Comparison of ENCODE assay signal across 19 mouse cellular contexts in genomic region chr12:68577453-68577852, GRCm38 (mm10).
DNase-seq lines count a peak whose midpoint lies in the region; ATAC-seq and TF ChIP-seq lines count a peak whose summit lies in the region.
"Had no signal": no experiment of that assay in that cellular context is flagged by ENCODE, and none has a peak within 500 bp of the region (broad histone marks: within the 10 kb centered on the region; RNA-seq: fewer than 3 reads in every experiment).

No protein-coding gene starts in this region.

- peak; percentile 11 for DNase-seq in heart, adult 11 months
- DNase-seq in heart, postnatal 10 days = no peak
- peak; percentile 67 for DNase-seq in brain, embryonic 14.5 days (ENCODE audit: low read depth)
- DNase-seq in urinary bladder, adult 2 months (ENCODE audit: low spot score) = no peak
- DNase-seq in heart, adult 8-10 months (ENCODE audit: low spot score) = no peak
- no peak for DNase-seq in lung, postnatal 36 days
- DNase-seq: adrenal gland, postnatal 36 days; kidney, adult 11 months; kidney, postnatal 25 days; right cerebral cortex, postnatal 25 days; thymus, postnatal 25 days had no signal

- H3K4me1 ChIP-seq in forebrain, embryonic 16.5 days (replicated peaks; ENCODE audit: control insufficient read depth, insufficient read depth, low read length) = 0 out of 2 replicates have a peak, but pooled peaks cover 3% of the 10 kb centered on the region
- H3K4me1 ChIP-seq in midbrain, embryonic 12.5 days = no peaks in the 10 kb centered on the region
- H3K4me1 ChIP-seq: heart, embryonic 13.5 days; limb, embryonic 13.5 days had no signal

- TF ChIP-seq POLR2A in brain, embryonic 14.5 days (IDR thresholded peaks at IDR 0.05; ENCODE audit: borderline replicate concordance, extremely low read depth, insufficient read depth, insufficient read length, poor library complexity, severe bottlenecking) = no peak

- no peaks in the 10 kb centered on the region for H3K9me3 ChIP-seq in forebrain, embryonic 16.5 days (ENCODE audit: control insufficient read depth, low read length)
- H3K9me3 ChIP-seq in midbrain, embryonic 12.5 days = no peaks in the 10 kb centered on the region
- H3K9me3 ChIP-seq: heart, embryonic 13.5 days; limb, embryonic 13.5 days had no signal

- no peaks in the 10 kb centered on the region for H3K36me3 ChIP-seq in forebrain, embryonic 16.5 days (ENCODE audit: control insufficient read depth, insufficient read depth)
- no peaks in the 10 kb centered on the region for H3K36me3 ChIP-seq in midbrain, embryonic 12.5 days
- H3K36me3 ChIP-seq: heart, embryonic 13.5 days; limb, embryonic 13.5 days had no signal

- 54% methylated on average over 6 of the region's 6 CpGs for WGBS in forebrain, embryonic 16.5 days
- 40% methylated on average over 6 of the region's 6 CpGs for WGBS in midbrain, embryonic 12.5 days

- H3K4me2 ChIP-seq in forebrain, embryonic 16.5 days (ENCODE audit: low read length) = no peak overlapping the region
- no peak overlapping the region for H3K4me2 ChIP-seq in midbrain, embryonic 12.5 days (replicated peaks)
- H3K4me2 ChIP-seq: heart, embryonic 13.5 days; limb, embryonic 13.5 days had no signal

- no peak overlapping the region for H3K4me3 ChIP-seq in forebrain, embryonic 16.5 days (replicated peaks; ENCODE audit: low read length)
- no peak overlapping the region for H3K4me3 ChIP-seq in midbrain, embryonic 12.5 days
- H3K4me3 ChIP-seq: erythroblast, embryonic 14.5 days; heart, embryonic 13.5 days; left cerebral cortex, adult 2 months; limb, embryonic 13.5 days had no signal

- H3K27ac ChIP-seq in forebrain, embryonic 16.5 days (ENCODE audit: low read length) = no peak overlapping the region
- H3K27ac ChIP-seq in midbrain, embryonic 12.5 days (replicated peaks) = no peak overlapping the region
- H3K27ac ChIP-seq: heart, embryonic 13.5 days; left cerebral cortex, adult 2 months; limb, embryonic 13.5 days; liver, embryonic 14.5 days; stomach, postnatal 0 days had no signal

- H3K9ac ChIP-seq in forebrain, embryonic 16.5 days (replicated peaks; ENCODE audit: low read depth, low read length) = no peak overlapping the region
- H3K9ac ChIP-seq in midbrain, embryonic 12.5 days (replicated peaks) = no peak overlapping the region
- H3K9ac ChIP-seq: heart, embryonic 13.5 days; limb, embryonic 13.5 days; liver, embryonic 14.5 days had no signal

- ATAC-seq in forebrain, embryonic 16.5 days = peak; percentile 50; the same call in 1 of the 2 replicates
- ATAC-seq in midbrain, embryonic 12.5 days (ENCODE audit: low FRiP score, low read depth) = peak; percentile 81

- no peak for TF ChIP-seq CTCF in brain, embryonic 14.5 days (IDR thresholded peaks at IDR 0.05; ENCODE audit: borderline replicate concordance, extremely low read depth, insufficient read depth, insufficient read length)

- no peaks in the 10 kb centered on the region for H3K27me3 ChIP-seq in forebrain, embryonic 16.5 days (replicated peaks; ENCODE audit: control insufficient read depth, insufficient read depth, low read length)
- H3K27me3 ChIP-seq in midbrain, embryonic 12.5 days = no peaks in the 10 kb centered on the region
- H3K27me3 ChIP-seq: heart, embryonic 13.5 days; limb, embryonic 13.5 days had no signal

- intact Hi-C loops in heart, postnatal 10 days (cut with DNase I) = no loop called here

Comparison
In these comparisons a context has a peak if more than half of its experiments do, and no peak if none do; other contexts are left out.
1. DNase-seq: peak in heart, adult 11 months (single experiment) and brain, embryonic 14.5 days (single experiment); none in heart, postnatal 10 days (0 of 2), urinary bladder, adult 2 months (single experiment), heart, adult 8-10 months (single experiment) and lung, postnatal 36 days (single experiment).